Mouse (Mus musculus): Measurements from ENCODE around the gene Ablim2. TPM values are rescaled to one million over a fixed set of nuclear protein-coding genes. Genes with fewer than 3 reads are reported as not detected.

Ablim2 gene
- polyA plus RNA-seq, 1 experiment from 2014 or later = 0.98 TPM

GRCm38 (mm10) chr5:35873382-35873781 is 115.7 kb downstream of the Ablim2 start:
- ChIA-PET CTCF (interaction anchor here (0.6 to 2.2 kb wide), 4 partner anchors 10 to 109 kb away, joined by 3 to 7 read pairs (median 6); no protein-coding TSS in a partner anchor), POLR2A (interaction anchor here (1.9 kb wide), 1 partner anchor 20 kb away, joined by 4 read pairs; the partner anchor contains the start of gene Afap1)
- TF ChIP-seq CTCF (IDR thresholded peaks at IDR 0.05) = no peak
- no peak for ATAC-seq
- DNase-seq (ENCODE audit: low read depth, low spot score) = no peak
- no peaks in the 10 kb centered on the region for H3K27me3 ChIP-seq
- in situ Hi-C loops (cut with MboI; ENCODE audit: low pct_unique_long_range_greater_than_20kb) = no loop called here

GRCm38 (mm10) chr5:35876236-35876635 is 118.6 kb downstream of the Ablim2 start:
- in situ Hi-C loops (cut with MboI; ENCODE audit: low pct_unique_long_range_greater_than_20kb) = no loop called here
- POLR2A ChIA-PET = no interaction called here
- DNase-seq (ENCODE audit: low read depth, low spot score) = no peak
- no peak for ATAC-seq
- CTCF ChIA-PET = interaction anchor here (0.6 to 0.9 kb wide), 2 partner anchors 100 to 1850 kb away, joined by 3 read pairs; no protein-coding TSS in a partner anchor
- no peaks in the 10 kb centered on the region for H3K27me3 ChIP-seq
- no peak for TF ChIP-seq CTCF (IDR thresholded peaks at IDR 0.05)

GRCm38 (mm10) chr5:35879199-35879598 is 121.5 kb downstream of the Ablim2 start:
- no peak for DNase-seq (ENCODE audit: low read depth, low spot score)
- ATAC-seq = no peak
- H3K27me3 ChIP-seq = no peaks in the 10 kb centered on the region

GRCm38 (mm10) chr5:35882391-35882790 is 124.7 kb downstream of the Ablim2 start:
- TF ChIP-seq CTCF (IDR thresholded peaks at IDR 0.05) = no peak
- ChIA-PET CTCF (interaction anchor here (0.9 to 1.1 kb wide), 2 partner anchors 9 to 100 kb away, joined by 4 read pairs; no protein-coding TSS in a partner anchor), POLR2A (interaction anchor here (1.5 kb wide), 1 partner anchor 12 kb away, joined by 3 read pairs; no protein-coding TSS in a partner anchor)
- DNase-seq (ENCODE audit: low read depth, low spot score) (no peak), ATAC-seq (no peak)
- in situ Hi-C loops (cut with MboI; ENCODE audit: low pct_unique_long_range_greater_than_20kb) = no loop called here
- no peaks in the 10 kb centered on the region for H3K27me3 ChIP-seq

More at GRCm38 (mm10) chr5:35879199-35879598, 121.5 kb downstream of the Ablim2 start:
- ChIA-PET CTCF (interaction anchor here (3.2 to 3.9 kb wide), 2 partner anchors 9 to 10 kb away, joined by 17 to 20 read pairs; no protein-coding TSS in a partner anchor), POLR2A (no interaction called here)
- TF ChIP-seq CTCF (IDR thresholded peaks at IDR 0.05) = no peak
- in situ Hi-C loops (cut with MboI; ENCODE audit: low pct_unique_long_range_greater_than_20kb) = no loop called here

GRCm38 (mm10) chr5:35884262-35884661 is 126.6 kb downstream of the Ablim2 start:
- ATAC-seq (no peak), DNase-seq (ENCODE audit: low read depth, low spot score) (no peak)
- in situ Hi-C loops (cut with MboI; ENCODE audit: low pct_unique_long_range_greater_than_20kb) = no loop called here
- no peaks in the 10 kb centered on the region for H3K27me3 ChIP-seq
- POLR2A ChIA-PET = no interaction called here
- no peak for TF ChIP-seq CTCF (IDR thresholded peaks at IDR 0.05)
- CTCF ChIA-PET = interaction anchor here (12.4 kb wide), 1 partner anchor 89 kb away, joined by 125 read pairs; no protein-coding TSS in a partner anchor

GRCm38 (mm10) chr5:35884689-35885088 is 127.0 kb downstream of the Ablim2 start:
- CTCF ChIA-PET = interaction anchor here (12.4 kb wide), 1 partner anchor 88 kb away, joined by 125 read pairs; no protein-coding TSS in a partner anchor
- no peak for TF ChIP-seq CTCF (IDR thresholded peaks at IDR 0.05)
- in situ Hi-C loops (cut with MboI; ENCODE audit: low pct_unique_long_range_greater_than_20kb) = loop anchor here (5.0 kb wide), 1 partner anchor 88 kb away; no protein-coding TSS in a partner anchor
- POLR2A ChIA-PET = no interaction called here
- no peaks in the 10 kb centered on the region for H3K27me3 ChIP-seq
- ATAC-seq (no peak), DNase-seq (ENCODE audit: low read depth, low spot score) (no peak)

- DNase-seq (ENCODE audit: low read depth, low spot score) (no peak), ATAC-seq (no peak)
- POLR2A ChIA-PET = interaction anchor here (0.8 to 0.9 kb wide), 2 partner anchors 82 to 94 kb away, joined by 3 to 4 read pairs; no protein-coding TSS in a partner anchor
- TF ChIP-seq CTCF (IDR thresholded peaks at IDR 0.05) = no peak
- in situ Hi-C loops (cut with MboI; ENCODE audit: low pct_unique_long_range_greater_than_20kb) = loop anchor here (5.0 kb wide), 1 partner anchor 83 kb away; no protein-coding TSS in a partner anchor
- H3K27me3 ChIP-seq = no peaks in the 10 kb centered on the region
- CTCF ChIA-PET = interaction anchor here (1.0 to 12.4 kb wide), 12 partner anchors 9 to 131 kb away, joined by 3 to 125 read pairs (median 6); no protein-coding TSS in a partner anchor
Measured at GRCm38 (mm10) chr5:35888959-35889358, 131.3 kb downstream of the Ablim2 start.

- H3K27me3 ChIP-seq = no peaks in the 10 kb centered on the region
- no peak for DNase-seq (ENCODE audit: low read depth, low spot score)
- no peak for ATAC-seq
- ChIA-PET CTCF (interaction anchor here (1.0 to 12.4 kb wide), 10 partner anchors 10 to 94 kb away, joined by 3 to 125 read pairs (median 8); no protein-coding TSS in a partner anchor), POLR2A (no interaction called here)
- TF ChIP-seq CTCF (IDR thresholded peaks at IDR 0.05) = no peak
- in situ Hi-C loops (cut with MboI; ENCODE audit: low pct_unique_long_range_greater_than_20kb) = loop anchor here (5.0 to 10.0 kb wide), 2 partner anchors 55 to 83 kb away; no protein-coding TSS in a partner anchor
Measured at GRCm38 (mm10) chr5:35889641-35890040, 132.0 kb downstream of the Ablim2 start.

- no peak for TF ChIP-seq CTCF (IDR thresholded peaks at IDR 0.05)
- DNase-seq (ENCODE audit: low read depth, low spot score) (no peak), ATAC-seq (no peak)
- POLR2A ChIA-PET = no interaction called here
- in situ Hi-C loops (cut with MboI; ENCODE audit: low pct_unique_long_range_greater_than_20kb) = loop anchor here (10.0 kb wide), 1 partner anchor 54 kb away; no protein-coding TSS in a partner anchor
- CTCF ChIA-PET = interaction anchor here (1.7 to 12.4 kb wide), 3 partner anchors 11 to 91 kb away, joined by 7 to 125 read pairs (median 17); no protein-coding TSS in a partner anchor
- no peaks in the 10 kb centered on the region for H3K27me3 ChIP-seq
Measured at GRCm38 (mm10) chr5:35890985-35891730, 133.5 kb downstream of the Ablim2 start.

- ATAC-seq = no peak
- no peak for TF ChIP-seq CTCF (IDR thresholded peaks at IDR 0.05)
- ChIA-PET CTCF (interaction anchor here (0.7 to 12.4 kb wide), 4 partner anchors 12 to 90 kb away, joined by 3 to 125 read pairs (median 6); no protein-coding TSS in a partner anchor), POLR2A (interaction anchor here (0.5 to 1.4 kb wide), 2 partner anchors 16 to 56 kb away, joined by 3 read pairs; no protein-coding TSS in a partner anchor)
- no peak for DNase-seq (ENCODE audit: low read depth, low spot score)
- no peaks in the 10 kb centered on the region for H3K27me3 ChIP-seq
- in situ Hi-C loops (cut with MboI; ENCODE audit: low pct_unique_long_range_greater_than_20kb) = loop anchor here (10.0 kb wide), 1 partner anchor 52 kb away; no protein-coding TSS in a partner anchor
Measured at GRCm38 (mm10) chr5:35892363-35892762, 134.7 kb downstream of the Ablim2 start.
